Mouse (Mus musculus): ENCODE measurements around the gene Cmip.

DNA sequence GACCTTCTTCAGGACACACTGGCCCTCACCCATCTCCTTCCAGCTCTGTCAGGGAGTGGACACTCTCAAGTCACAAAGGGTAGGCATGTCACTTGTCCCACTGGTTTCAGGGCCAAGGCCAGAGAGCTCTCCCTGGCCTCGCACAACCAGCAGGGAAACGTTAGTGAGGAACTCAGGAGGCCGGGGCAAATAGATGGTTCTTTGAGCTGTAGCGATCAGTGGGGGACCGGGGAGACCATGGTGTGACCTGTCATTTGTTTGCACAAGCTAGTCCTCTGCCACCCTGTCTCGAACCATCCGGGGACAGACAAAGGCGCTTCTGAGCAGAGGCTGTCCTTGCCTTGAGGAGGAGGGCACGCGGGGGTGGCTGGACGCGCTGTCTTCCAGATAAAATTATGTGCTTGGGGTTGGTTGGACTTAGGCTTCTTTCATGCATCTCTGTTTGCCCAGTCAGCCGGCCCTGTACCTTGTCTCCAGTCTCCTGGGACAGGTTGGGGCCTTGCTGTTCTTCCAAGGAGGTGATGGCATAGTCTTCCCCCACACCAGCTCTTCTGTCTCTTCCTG is 99.3 kb downstream of the Cmip start:
- TF ChIP-seq POLR2A (IDR thresholded peaks at IDR 0.05; ENCODE audit: control insufficient read depth, extremely low read depth, insufficient read depth, low read length, poor library complexity), result no peak
- no peak for TF ChIP-seq CTCF (IDR thresholded peaks at IDR 0.05; ENCODE audit: borderline replicate concordance, control insufficient read depth, extremely low read depth, insufficient read depth, low read length, poor library complexity)
